Mouse (Mus musculus): ENCODE data around the gene Ccdc61.

The Ccdc61 gene

DNA sequence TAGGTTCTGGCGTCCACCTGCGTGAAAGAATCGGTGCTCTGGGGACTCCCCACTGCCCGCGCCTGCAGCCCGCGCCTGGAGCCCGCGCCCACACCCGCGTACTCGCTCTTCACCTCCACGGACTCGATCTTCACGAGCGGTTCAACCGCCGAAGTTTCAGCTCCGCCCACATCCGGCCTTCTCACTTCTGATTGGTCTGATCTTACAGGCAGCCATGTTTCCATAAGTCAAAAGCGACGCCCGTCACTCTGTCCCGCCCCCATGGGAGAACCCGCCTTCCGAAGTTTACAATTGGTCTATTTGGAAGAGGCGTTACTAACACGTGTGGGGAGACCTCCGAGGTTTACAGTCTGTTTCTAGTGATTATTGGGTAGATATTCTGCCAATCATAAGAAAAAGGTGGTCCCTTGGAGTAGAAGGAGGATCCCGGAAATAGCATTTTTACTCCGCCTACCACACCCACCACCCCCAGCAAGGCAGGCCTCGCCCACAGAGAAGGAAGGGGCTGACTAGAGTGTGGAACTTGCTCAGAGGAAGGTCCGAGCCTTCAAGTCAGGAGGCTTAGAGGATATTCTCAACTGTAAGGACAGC lies at the start of gene Ccdc61:
TSS of gene Ccdc61 (minus strand) at position 175 of the 591 bp plus-strand sequence.
- DNase-seq (ENCODE audit: low spot score), result peak; percentile 94

DNA sequence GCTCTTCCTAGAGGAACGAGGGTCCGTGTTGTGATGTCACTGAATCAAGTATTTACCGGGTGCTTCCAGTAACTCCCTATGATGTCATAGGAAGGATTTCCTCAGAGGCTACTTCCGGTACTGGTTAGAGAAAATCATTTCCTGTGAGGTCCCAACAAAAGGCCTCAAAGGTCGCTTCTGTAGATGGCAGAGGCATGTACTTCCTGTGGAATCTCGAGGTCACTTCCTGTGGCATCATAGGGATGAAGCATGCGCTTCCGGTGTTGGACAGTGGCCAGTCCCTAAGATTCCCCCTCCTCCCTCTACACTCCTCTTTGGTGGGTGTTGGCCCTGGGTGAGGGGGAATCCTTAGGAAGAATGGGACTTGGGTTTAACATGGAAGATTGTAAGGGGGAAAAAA lies 49.2 kb upstream of the Ccdc61 start:
- DNase-seq (ENCODE audit: low spot score), result no peak

GRCm38 (mm10) chr7:18958384-18958766 lies 48.2 kb upstream of the Ccdc61 start:
- no peak for DNase-seq (ENCODE audit: low spot score)

DNA sequence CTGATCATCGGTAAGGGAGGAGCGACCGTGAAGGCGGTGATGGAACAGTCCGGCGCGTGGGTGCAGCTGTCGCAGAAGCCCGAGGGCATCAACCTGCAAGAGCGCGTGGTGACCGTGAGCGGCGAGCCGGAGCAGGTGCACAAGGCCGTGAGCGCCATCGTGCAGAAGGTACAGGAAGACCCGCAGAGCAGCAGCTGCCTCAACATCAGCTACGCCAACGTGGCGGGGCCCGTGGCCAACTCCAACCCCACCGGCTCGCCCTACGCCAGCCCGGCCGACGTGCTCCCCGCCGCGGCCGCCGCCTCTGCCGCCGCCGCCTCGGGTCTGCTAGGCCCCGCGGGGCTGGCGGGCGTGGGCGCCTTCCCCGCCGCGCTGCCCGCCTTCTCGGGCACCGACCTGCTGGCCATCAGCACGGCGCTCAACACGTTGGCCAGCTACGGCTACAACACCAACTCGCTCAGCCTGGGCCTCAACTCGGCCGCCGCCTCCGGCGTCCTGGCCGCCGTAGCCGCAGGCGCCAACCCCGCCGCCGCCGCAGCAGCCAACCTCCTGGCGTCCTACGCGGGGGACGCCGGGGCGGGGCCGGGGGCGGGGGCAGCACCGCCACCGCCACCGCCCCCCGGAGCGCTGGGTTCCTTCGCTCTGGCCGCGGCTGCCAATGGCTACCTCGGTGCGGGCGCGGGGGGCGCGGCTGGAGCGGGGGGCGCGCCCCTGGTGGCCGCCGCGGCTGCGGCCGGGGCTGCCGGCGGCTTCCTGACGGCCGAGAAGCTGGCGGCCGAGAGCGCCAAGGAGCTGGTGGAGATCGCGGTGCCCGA lies 47.6 kb upstream of the Ccdc61 start:
- DNase-seq (ENCODE audit: low spot score), result peak; percentile 77

DNA sequence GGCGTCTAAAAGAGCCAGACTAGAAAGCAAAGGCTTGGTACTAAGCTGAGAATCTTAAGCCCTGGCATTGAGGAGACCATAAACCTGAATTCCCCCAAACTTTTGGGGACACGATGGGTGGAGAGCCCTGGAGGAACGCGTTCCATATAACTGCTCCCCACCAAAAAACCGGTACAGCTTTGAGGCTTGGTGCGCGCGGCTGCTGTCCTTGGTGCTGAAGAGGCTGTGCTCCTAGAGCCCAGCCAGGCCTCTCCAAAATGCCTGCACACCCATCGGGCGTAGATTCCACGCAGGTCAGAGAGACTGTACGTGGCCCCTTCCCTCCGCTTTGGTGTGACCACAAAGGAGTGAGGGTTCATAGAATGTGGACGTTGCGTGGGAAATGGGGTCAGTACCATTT lies 41.2 kb upstream of the Ccdc61 start:
- peak; percentile 60 for DNase-seq (ENCODE audit: low spot score)

- DNase-seq (ENCODE audit: low spot score), result no peak
Observed at GRCm38 (mm10) chr7:18950523-18951315, 40.5 kb upstream of the Ccdc61 start.

DNA sequence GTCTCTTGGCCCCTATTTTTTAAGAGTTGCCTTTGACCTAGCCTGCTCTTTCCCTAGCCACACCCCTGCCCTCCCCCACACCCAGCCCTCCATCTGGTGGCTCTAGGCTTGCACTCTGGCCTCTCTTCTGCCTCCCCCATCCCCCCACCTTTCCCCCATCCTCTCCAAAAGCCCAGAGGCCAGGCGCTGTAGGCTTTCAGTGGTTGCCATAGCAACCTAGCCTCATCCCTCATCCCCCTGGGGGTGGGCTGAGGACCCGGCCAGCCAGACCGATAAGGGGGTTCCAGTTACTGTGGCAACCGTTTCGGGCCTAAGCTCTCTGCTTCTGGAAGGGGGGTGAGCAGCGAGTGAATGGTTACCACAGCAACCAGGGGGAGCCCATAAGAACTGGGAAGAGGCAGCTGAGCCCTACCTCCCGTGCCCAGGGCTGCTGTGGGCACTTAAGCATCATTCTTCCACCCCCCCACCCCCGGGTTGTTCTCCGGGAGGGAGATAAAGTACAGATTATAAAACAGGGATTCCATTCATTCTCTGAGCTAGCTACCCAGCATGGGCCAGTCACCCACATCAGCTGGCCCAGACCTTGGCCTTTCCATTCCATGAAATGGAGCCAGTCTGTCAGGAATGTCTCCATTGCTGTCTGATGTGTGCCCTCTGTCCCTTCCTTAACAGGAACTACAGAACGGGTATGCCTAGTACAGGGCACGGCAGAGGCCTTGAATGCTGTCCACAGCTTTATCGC lies 39.7 kb upstream of the Ccdc61 start:
- DNase-seq (ENCODE audit: low spot score), result no peak

DNA sequence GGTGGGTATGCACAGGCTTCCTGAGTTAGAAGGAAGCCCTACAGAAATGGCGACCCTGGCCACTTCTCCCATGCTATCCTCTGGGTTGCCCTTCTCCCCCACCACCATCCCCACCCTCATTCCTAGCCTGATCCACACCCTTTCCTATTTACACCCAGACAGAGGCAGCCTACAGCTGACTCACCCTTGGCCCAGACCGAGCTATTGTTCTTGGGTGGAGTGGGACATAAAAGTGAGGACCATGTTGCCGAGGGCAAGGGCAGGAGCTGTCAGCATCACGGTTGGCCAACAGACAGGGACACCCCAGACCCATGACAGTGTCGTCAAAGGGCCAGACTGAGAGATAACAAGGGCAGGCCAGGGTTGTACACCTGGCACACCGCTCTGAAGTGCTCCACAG lies 37.9 kb upstream of the Ccdc61 start:
- DNase-seq (ENCODE audit: low spot score), result no peak

DNA sequence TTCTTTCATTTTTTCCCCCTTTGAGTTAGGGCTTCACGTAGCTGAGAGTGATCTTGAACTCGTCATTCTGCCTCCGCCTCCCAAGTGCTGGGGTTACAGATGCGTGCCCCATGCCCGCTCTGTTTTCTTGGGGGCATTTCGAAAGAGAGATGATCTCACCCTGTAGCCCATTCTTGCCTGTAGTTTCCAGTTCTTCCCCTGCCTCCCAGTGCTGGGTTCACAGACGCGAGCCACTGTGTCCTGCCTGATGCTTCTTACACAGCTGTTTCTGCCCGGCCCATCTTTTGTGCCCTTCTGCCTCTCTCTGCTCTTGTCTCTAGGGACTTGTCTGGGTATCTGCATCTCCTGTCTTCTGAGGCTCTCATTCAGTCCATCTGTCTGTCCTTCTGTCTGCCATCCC lies 32.6 kb upstream of the Ccdc61 start:
- DNase-seq (ENCODE audit: low spot score), result no peak

DNA sequence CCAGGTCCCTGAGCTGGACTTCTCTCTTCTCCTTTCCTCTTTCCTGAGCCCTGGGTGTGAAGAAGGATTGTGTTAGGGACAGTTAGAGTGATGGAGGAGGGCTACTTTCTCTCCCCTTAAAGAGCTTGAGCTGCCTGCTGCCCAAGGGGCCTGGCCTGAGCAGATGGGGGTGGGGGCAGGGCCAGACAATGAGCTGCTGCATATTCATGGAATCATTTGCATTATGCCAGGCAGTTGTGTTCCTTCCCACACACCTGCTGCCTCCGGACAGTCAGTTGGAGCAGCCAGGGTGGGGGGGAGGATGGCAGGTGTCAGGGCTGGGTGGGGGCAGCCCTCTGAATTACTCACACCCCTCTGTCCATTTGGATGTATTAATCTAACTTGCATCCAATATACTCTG lies 32.2 kb upstream of the Ccdc61 start:
- DNase-seq (ENCODE audit: low spot score), result no peak

DNA sequence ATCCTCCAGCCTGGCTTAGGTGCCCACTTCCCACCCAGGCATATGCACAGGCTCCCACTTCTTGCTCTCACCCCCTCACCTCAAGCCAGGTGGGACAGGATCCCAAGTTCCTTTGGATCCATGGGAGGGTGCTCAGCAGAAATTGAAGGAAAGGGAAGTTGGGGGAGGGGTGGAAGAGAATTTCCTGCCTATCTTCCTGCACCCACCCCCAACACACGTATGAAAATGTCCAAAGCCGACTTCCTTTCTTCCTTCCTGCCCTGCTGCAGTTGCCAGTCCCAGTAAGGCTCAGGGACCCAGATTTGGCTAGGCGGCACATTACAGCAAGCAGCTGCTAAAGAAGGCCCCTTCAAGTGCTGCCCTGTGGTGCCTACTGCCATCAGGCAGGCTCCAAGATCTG lies 17.5 kb upstream of the Ccdc61 start:
- DNase-seq (ENCODE audit: low spot score), result no peak

GRCm38 (mm10) chr7:18926911-18927310 lies 16.7 kb upstream of the Ccdc61 start:
- no peak for DNase-seq (ENCODE audit: low spot score)

GRCm38 (mm10) chr7:18926041-18926790 lies 16.0 kb upstream of the Ccdc61 start:
- DNase-seq (ENCODE audit: low spot score), result no peak

DNA sequence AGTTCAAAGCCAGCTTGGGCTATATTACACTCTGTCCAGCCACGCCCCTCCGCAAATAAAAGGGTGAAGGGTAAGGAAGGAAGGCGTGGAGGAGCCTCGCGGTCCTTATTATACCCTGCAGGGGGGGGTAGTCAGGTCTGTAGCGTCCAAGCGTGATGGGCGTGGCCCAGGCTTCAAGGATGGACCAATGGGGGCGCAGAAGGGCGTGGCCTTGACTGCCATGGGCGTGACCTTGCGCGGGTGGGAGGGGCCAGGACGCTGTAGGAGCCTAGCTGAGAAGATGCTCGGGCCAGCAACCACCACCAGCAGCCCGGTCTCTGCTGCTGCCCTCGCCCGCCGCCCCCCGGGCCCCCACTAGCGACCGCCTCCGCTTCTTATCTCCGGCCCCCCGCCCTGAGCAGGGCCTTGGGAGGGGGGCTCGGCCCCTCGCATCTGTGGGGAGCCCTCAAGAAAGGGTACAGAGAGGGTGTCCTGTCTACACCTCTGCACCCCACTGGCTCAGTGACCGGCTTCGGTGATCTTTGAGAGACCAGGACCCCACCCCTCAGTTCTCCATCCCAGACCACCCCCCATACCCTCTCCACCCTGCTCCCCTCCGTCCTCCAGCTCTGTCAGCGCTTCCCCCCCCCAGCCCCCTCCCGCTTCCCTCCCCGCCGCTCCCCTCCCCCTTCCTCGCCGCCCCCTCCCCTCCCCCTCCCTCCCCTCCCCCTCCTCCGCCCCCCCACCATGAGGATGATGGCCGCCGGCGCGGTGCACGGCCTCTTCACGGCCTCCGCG lies 15.1 kb upstream of the Ccdc61 start, which contains the start of gene Nova2:
TSS of gene Nova2 (plus strand) at position 727 of the 777 bp plus-strand sequence.
- DNase-seq (ENCODE audit: low spot score), result peak; percentile 70

- no peak for DNase-seq (ENCODE audit: low spot score)
Observed at GRCm38 (mm10) chr7:18924321-18924720, 14.1 kb upstream of the Ccdc61 start.

DNA sequence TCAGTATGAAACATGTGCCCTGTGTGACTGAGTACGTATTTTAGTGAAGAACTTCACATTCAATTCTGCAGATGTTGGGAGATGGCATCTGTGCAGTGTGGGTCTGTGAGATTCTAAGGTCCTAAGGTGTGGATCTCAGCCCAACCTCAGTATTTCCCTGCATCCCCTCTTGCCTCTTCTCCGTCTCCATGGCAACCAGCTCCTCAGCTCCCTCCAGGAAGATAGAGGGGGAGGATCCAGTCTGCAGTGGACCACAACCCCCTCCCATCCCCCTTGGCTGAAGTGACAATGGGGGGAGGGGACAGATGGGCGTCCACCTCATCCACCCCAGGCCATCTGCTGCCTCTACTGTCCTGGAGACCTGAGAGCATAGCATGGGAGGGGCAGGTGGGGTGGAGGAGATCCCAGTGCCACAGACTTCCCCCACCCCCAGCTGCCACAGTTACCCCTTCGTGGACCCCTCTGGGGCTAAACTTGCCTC lies 13.5 kb upstream of the Ccdc61 start:
- no peak for DNase-seq (ENCODE audit: low spot score)

DNA sequence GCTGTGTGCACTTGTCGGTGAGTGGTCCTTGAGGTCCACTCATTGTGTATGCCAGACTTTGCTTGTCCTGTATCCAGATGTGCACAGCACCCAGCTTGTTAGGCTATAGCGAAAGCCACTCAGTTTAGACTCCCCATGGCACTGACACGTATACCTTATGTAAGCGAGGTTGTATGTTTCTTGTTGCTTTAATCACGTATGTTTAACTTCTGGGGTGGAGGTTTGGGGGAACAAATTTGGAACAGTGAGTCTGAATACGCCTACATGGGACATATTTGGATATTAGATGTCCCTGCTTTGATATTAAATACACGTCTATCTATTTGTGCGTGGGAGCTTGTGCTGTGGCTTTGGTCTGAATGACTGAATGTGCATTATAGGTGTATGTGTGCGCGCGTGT lies 13.1 kb upstream of the Ccdc61 start:
- DNase-seq (ENCODE audit: low spot score), result no peak

DNA sequence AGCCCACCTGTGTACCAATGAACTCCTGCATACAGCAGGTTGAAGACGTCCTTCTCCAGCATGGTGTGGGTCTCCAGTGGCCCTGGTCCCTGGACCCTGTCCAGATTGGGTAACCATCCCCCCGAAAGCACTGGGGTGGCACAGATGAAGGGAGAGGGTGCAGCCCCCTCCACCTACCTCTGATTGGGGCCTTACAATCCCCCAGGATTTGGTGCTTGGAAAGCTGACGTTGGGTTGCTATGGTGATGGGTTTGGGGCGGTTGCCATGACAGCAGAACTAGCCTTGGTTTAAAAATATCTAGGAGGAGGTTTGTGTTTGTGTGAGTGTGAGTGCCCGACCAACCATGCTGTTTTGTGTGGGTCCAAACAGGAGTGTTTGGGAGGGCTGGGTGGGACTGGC lies 12.6 kb upstream of the Ccdc61 start:
- no peak for DNase-seq (ENCODE audit: low spot score)

- peak; percentile 38 for DNase-seq (ENCODE audit: low spot score)
Observed at GRCm38 (mm10) chr7:18921069-18921468, 10.9 kb upstream of the Ccdc61 start.

- DNase-seq (ENCODE audit: low spot score), result no peak
Observed at GRCm38 (mm10) chr7:18917931-18918330, 7.7 kb upstream of the Ccdc61 start.

Measured in ovary, postnatal 36 days (tissue).